Mouse (Mus musculus) urinary bladder, adult 18-20 months (tissue): Measurements from ENCODE around the gene Hist1h2bc.
"Not testable (repeated sequence)": the region's sequence is repeated elsewhere in the genome, so short reads cannot be mapped to it uniquely, and the experiment has no call there.

Experiments used
- DNase-seq, 2 experiments: peaks; one replicate each; pipeline ENCODE4 v3.0.0; 2022; ENCODE audit warnings: low spot score in 2 of 2, mixed read lengths in 2 of 2

Gene Hist1h2bc

DNA sequence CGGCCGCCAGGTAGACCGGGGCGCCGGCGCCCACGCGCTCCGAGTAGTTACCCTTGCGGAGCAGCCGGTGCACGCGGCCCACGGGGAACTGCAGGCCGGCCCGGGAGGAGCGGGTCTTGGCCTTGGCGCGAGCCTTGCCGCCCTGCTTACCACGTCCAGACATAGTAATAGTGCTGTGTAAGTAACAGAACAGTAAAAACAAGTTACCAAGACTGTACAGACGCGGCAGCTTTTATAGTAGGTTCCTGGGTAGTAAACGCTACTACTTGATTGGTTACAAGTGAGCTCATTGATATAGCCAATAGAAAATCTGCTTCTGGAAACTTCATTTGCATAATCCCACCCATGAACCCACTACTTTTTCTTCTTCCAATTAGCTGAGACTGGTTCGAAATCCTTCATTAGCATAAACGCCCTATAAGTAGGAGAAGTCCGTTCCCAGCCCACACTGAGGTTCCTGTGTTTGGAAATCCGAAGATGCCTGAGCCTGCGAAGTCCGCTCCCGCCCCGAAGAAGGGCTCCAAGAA is at the start of gene Hist1h2bc, which contains the start of gene Hist1h2ac:
Gene Hist1h2bc (plus strand): TSS at position 445 of the 527 bp plus-strand sequence.
Gene Hist1h2ac (minus strand): TSS at position 194 of the 527 bp plus-strand sequence.
- peak; percentile 62 to 77 for DNase-seq

DNA sequence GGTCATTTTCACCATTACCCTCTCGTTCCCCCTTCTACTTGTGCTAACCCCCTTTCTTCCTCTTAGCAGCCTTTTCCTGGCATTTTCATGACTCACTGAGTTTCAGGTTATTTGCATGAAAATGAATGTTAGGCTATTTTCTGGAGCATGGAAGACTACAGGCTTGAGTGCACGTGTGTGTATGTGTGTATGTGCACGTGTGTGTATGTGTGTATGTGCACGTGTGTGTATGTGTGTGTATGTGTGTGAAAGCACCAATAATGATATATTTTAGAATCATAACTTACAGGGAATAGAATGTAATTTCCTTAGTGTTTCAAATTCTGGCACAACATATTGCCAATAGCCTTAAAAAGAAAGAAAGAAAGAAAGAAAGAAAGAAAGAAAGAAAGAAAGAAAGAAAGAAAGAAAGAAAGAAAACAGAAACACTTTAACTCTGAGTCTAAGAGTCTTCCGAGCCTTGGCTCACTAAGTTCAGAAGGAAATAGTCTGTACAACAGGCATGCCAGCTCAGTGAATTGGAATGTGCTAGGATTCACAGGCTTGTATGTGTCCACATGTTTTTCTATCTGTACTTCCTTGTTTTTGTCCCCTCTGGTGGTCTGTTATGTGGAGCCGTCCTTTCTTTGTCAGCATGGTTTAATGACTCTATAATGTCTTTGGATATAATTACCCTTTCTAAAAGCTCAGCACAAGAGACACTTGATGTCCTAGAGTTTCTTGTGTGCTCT is 24.2 kb upstream of the Hist1h2bc start:
- DNase-seq: no peak

DNA sequence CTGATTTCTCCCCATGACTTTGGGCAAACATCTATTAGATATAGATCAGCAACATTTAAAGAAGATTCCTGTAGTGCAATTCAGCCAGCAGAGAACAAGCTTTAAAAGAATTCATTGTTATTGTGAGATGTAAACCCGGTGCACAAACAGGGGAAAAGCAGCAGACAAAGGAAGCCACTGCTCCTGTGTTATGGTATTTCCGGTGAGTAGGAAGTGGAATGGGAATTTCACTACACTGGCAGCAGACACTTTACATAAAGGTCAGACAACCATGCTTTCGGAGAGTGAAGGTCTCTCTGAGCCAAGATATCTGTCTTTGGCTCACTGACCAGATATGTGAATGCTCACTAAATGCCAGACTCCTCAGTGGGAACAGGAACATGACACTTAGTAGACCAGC is 21.5 kb upstream of the Hist1h2bc start:
- DNase-seq: no peak

DNA sequence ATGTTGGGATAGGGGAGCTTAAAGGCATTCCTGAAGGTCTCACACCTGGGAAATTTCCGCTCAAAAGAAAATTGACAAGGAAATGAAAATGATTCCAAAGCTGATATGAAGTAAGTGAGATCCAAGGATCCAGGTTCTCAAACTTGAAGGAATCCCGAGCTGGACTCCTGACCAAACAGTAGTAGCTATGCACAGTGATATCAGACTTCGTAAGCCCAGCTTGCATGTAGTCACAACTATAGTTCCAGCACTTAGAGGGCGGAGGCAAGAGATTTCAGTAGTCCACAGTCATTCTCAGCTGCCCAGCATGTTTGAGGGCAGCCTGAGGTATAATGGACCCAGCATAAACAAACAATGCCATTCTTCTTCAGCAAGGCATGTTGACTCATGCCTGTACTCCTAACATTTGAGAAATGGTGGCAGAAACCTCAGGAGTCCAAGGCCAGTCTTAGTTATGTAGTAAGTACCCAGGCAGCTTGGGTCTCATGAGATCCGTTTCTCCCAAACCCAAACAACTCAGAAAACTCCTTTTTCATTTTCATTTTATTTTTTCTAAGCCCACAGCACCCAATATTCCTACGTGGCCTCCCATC is 1.9 kb upstream of the Hist1h2bc start:
- DNase-seq: no peak

DNA sequence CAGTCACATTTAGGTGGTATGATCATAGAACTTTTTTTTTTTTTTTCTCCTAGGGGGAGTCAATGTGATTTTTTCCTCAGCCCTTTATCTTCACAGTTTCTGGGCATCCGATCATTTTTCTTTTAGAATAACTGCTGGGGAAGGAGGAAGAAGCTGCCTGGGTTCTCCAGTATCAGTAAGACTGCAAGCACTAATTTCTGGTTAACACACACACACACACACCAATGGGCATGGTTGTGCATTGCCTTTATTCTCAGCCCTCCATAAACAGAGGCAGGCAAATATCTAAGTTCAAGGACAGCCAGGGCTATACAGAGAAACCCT is 1.4 kb upstream of the Hist1h2bc start:
- DNase-seq: no peak

DNA sequence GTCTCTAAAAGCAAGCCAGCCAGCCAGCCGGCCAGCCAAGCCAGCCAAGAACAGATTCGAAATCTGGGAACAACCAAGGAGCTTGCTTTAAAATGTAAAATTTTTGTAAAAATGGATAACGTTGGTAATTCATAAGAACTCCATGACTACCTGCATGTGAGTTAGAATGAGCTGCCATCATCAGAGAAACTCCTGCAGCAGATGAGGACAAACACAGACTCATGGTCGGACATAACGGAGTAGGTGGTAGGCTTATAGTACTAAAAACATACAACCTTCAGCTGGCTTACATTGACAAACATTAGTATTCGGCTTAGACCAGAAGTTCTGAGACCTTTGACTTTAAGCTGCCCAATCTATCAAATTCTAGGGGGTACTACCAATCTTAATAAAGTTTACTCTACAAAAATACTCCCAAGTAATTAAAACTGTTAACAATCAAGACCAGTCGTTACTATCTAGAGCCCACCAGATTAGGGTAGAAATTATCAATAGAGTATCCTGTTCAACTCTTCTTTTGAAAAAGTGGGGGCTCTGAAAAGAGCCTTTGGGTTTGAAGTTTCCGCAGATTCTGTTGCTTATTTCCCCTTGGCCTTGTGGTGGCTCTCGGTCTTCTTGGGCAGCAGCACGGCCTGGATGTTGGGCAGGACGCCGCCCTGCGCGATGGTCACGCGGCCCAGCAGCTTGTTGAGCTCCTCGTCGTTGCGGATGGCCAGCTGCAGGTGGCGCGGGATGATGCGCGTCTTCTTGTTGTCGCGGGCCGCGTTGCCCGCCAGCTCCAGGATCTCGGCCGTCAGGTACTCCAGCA is 848 bp upstream of the Hist1h2bc start:
- DNase-seq: not testable (repeated sequence)

DNA sequence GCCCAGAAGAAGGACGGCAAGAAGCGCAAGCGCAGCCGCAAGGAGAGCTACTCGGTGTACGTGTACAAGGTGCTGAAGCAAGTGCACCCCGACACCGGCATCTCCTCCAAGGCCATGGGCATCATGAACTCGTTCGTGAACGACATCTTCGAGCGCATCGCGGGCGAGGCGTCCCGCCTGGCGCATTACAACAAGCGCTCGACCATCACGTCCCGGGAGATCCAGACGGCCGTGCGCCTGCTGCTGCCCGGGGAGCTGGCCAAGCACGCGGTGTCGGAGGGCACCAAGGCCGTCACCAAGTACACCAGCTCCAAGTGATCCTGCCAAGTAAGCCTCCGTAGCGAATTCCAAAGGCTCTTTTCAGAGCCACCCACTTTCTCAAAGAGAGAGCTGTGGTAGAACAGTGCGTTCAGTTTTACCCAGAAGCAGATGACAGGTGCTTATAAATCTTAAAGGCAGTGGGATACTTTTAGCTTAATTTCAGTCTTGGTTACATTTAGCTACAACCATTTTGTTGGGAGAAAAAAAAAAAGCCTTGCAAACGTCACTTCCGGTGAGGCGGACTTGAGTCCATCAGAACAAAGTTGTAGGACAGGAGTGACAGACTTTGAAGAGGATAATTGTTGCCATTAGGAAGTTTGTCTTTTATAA is 421 bp downstream of the Hist1h2bc start:
- DNase-seq: peak in 1 of 2 experiments; percentile 31

DNA sequence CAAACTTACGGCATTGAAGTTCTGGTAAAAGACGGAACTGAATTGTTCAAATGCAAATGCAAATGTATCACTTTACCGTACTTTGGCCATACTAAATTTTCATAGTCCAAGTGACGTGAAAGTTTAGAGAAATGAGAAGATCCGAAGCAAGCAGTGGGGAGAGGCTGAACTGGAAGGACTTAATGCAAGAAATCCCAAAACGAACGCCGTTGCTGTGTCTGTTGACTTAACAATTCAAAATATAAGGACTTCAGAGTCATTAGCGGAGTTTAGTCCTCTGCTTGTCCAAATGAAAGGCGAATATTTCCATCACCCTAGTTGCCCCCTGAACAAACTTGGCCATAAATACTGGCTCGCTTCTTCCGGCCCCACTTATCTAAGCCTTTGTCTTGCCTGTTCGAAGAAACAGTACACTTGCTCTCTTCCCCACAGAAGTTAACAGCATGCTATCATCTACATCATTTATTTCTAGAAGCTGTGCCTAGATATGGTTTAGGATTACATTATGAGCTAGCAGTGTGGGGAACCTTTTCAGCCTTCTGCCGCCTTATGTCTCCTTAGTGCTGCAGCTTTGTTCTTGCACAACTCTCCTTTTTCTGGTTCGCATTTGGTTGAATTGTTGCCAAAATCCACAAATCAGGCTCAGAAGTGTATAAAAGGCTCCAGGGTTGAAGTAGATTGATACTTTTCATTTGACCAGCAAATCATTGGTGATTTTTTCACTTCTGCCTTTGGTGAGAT is 1.3 kb downstream of the Hist1h2bc start:
- no peak for DNase-seq

DNA sequence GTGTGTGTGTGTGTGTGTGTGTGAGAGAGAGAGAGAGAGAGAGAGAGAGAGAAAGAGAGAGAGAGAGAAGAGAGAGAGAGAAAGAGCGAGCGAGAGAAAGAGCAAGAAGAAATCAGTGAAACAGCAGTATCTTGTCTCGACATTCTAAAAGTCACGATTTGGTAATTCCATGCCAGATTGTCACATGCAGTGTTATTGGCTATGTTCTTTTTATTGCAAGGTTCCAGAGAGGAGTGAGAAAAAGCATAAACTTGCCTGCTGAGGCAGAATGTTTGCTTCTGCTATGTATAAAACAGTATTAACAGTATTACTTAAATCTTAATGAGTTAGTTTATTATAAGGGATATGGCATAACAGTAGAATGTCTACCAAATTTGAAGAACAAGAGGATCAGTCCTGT is 2.0 kb downstream of the Hist1h2bc start:
- no peak for DNase-seq

DNA sequence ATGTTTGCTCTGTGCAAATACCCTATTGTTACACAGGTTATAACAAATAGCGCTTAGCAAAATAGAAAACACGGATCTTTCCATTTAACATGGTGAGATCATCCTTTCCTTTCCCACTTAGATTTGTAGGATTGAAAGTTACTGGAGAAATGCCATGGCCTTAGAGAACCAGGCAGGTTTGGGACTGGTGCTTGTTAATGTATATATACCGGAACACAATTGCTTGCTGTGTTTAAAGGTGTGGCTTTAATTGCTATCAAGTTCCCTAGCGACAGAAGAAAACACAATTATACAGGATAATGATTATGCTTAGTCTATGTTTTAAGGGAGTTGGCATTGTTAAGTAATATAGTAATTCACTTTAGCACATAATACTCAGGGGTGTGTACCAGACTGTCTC is 3.2 kb downstream of the Hist1h2bc start:
- DNase-seq: no peak

DNA sequence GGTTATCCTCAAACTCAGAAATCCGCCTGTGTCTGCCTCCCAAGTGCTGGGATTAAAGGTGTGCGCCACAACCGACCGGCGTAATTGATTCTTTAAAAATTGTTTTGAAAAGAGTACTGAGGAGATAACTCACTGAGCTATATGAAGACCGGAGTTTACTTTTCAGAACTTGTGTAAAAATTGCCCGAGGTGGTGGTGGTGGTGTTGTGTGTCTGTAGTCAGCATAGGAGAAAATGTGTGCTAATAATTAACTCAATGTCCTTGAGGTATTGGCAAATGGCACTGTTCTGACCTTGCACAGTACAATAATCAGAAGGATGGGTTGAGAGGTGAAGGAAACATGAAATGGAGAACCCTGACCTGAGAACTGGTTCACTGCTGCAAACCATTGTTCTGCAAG is 3.9 kb downstream of the Hist1h2bc start:
- DNase-seq: no peak

DNA sequence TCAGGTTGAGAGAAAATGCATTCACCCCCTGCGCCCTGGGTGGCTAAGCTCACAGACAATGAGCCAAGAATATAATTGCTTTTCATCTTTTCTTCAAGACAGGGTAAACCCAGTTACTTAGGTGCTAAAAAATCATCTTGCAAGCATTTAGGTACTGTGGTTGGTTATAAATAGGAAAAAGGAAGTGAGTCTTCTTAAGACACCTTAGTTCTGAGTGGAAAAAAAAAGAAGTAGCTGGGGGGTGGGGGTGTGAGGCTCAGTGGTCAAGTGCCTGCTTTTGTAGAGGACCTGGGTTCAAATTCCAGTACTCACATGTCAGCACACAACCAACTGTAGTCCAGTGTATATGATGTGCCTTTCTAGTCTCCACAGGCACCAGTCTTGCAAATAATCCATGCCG is 5.0 kb downstream of the Hist1h2bc start:
- DNase-seq: no peak

DNA sequence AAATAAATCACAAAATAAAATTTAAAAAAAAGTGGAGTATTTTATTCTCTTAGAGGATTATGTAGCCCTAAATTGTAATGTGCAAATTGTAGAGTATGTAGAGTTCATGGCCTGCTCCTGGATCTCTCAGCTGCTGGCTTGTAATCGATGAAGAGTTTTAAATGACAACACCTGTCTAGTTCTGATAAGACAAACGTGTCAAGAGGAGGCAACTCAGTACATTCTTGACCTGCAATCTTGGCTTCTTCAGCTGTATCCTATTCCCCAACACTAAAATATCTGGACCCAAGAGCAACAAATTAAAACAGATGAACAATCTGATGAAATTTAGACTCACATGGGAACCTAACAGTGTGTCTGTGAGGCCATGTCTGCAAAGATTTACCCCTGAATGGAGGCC is 5.5 kb downstream of the Hist1h2bc start:
- no peak for DNase-seq

DNA sequence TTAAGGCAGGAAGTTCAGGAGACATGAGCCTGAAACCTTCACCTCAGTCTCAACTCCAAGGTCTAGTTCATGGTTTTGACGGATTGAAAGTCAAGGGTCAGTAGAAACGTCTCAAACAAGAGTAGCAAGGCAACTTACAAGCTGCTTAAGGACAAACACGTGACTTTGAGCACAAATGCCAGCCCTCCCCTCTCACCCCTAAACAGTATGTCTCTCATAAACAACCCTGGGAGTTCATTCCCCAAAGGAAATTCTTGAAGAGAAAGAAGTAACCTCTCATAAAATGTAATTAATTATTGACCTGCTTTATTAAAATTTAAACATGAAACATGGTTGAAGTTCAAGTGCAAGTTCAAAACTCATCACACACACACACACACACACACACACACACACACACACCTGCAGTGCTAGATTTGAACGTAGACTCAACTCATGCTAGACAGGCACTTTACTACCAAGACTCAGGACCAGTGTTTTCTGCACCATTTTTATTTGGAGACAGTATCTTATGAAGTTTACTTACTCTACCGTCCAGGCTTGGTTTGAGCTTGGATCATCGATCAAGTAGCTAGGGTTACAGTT is 9.9 kb downstream of the Hist1h2bc start:
- no peak for DNase-seq

DNA sequence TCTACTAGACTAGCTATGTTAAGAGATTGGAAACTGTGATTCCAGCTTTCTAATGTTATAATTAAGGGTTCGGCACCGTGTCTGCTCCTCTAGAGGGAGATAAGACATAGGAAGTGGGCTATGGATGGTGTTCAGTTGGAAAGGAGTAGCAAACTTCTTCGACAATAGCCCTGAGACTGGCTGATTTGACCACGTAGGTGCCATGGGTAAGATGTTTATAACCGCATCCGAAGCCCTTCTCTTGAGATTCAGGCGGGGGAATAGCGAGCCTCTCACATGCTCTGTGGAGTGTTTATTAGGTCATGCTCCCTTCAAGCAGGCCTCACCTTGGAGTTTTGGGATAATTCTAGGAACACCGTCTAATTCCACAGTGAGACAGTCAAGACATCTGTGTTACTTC is 11.0 kb downstream of the Hist1h2bc start:
- DNase-seq: no peak

DNA sequence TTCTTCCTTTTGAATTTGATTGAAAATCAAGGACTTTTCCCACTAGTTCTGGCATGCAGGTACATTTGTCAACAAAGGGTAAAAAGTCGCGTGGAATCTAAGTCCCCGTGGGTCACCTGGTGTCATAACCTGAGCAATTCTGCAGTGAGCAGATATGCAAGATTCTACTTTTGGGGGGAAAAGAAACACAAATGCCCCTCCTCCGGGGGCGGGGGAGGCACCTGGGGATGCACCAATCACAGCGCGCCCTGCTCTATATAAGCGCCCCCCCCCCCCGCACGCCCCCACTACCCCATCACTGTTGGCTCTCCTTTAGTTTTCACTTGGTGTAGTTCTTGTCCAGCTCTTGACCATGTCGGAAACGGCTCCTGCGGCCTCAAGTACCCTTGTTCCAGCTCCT is 11.5 kb downstream of the Hist1h2bc start, which contains the start of gene Hist1h1t:
Gene Hist1h1t (plus strand): TSS at position 301 of the 400 bp plus-strand sequence.
- DNase-seq: no peak

DNA sequence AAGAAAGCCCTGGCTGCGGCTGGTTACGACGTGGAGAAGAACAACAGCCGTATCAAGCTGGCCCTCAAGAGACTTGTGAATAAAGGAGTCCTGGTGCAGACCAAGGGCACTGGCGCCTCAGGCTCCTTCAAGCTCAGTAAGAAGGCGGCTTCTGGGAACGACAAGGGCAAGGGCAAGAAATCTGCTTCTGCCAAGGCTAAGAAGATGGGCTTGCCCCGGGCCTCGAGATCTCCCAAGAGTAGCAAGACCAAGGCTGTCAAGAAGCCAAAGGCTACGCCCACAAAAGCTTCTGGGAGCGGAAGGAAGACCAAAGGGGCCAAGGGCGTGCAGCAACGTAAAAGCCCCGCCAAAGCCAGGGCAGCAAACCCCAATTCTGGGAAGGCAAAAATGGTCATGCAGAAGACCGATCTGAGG is 12.1 kb downstream of the Hist1h2bc start:
- DNase-seq: no peak

DNA sequence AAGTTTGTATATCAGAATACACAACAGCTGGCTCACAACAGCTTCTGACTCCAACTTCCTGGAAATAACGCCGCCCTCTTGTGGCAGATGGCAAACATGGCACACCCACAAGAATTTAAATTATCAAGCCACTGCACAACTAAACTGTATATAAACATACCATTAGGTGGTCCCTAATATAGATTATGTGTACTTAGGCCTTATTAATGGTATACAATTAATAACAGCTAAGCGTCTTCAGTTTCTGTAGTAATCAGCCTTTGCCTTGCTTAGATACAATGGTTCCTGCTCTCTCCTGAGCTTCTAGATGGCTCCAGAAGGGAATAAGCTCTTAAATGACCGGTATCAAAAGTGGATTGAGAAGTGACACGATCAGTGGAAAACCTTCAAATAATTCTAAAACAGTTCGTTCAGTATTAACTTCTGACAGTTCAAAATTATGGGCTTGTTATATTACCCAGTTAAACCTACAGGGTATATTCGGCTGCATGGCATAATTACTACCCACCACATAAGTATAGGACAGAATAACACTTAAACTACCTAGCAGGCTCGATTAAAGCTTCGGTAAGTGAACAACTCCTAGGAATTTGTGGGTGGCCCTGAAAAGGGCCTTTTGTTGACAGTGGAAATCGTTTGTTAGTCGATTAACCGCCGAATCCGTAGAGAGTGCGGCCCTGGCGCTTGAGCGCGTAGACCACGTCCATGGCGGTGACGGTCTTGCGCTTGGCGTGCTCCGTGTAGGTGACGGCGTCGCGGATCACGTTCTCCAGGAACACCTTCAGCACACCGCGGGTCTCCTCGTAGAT is 13.7 kb downstream of the Hist1h2bc start:
- DNase-seq: no peak

DNA sequence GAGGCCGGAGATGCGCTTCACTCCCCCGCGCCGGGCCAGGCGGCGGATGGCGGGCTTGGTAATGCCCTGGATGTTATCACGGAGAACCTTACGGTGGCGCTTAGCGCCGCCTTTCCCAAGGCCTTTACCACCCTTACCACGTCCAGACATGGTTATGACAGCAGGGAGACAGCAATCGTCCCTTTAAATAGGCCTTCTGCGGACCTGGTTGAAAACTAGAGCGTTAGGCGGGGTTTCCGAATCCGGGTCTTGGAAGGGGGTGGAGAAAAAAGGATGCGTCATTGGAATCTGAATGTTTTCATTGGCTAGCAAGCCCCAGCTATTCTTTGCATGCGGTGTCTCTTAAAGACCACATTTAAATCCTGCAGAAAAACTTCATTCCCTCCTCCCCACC is 14.3 kb downstream of the Hist1h2bc start, which contains the start of gene Hist1h4c:
Gene Hist1h4c (minus strand): TSS at position 155 of the 394 bp plus-strand sequence.
- peak; percentile 99 for DNase-seq

DNA sequence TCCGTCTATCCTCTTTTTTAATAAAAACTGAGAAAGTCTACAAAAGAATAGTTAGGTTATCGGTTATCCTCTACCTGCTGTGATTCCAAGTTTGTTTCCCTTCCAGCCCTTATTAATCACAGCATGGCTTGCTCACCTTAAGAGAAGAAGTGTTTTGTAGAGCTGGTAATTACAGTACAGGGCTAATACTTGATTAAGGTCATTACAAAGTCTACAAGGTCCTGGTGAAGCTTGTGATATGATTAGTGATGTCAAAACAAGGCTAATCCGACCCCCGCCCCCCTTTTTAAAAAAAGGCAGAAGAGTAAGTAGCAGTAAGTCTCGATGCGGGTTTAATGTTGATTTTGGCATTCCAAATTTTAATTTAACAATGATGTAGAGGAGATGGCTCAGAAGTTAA is 15.0 kb downstream of the Hist1h2bc start:
- DNase-seq: no peak
